Mouse (Mus musculus): Measurements from ENCODE around the gene Inpp5b.
A peak's percentile ranks its signal among the peaks of the same experiment; 100 is the strongest.
"Not testable (repeated sequence)": the region's sequence is repeated elsewhere in the genome, so short reads cannot be mapped to it uniquely, and the experiment has no call there.

Inpp5b gene

GRCm38 (mm10) chr4:124709961-124710446 lies 31.6 kb upstream of the Inpp5b start:
- no peak for DNase-seq (ENCODE audit: inconsistent ontology term)

GRCm38 (mm10) chr4:124710776-124711291 lies 30.8 kb upstream of the Inpp5b start:
- DNase-seq (ENCODE audit: inconsistent ontology term) = no peak

GRCm38 (mm10) chr4:124712618-124713017 lies 29.0 kb upstream of the Inpp5b start:
- DNase-seq (ENCODE audit: inconsistent ontology term) = no peak

GRCm38 (mm10) chr4:124713850-124714249 lies 27.8 kb upstream of the Inpp5b start:
- DNase-seq (ENCODE audit: inconsistent ontology term) = not testable (repeated sequence)

GRCm38 (mm10) chr4:124714545-124715481 lies 26.8 kb upstream of the Inpp5b start, which contains the start of gene Sf3a3:
Sf3a3 (plus strand) TSS chr4:124714776.
- peak; percentile 94 for DNase-seq (ENCODE audit: inconsistent ontology term)

- DNase-seq (ENCODE audit: inconsistent ontology term) = no peak
These were observed 22.5 kb upstream of the Inpp5b start for GRCm38 (mm10) chr4:124719101-124719500.

GRCm38 (mm10) chr4:124726121-124726520 lies 15.5 kb upstream of the Inpp5b start:
- no peak for DNase-seq (ENCODE audit: inconsistent ontology term)

- DNase-seq (ENCODE audit: inconsistent ontology term) = no peak
These were observed 4.7 kb upstream of the Inpp5b start for GRCm38 (mm10) chr4:124736952-124737351.

- no peak for DNase-seq (ENCODE audit: inconsistent ontology term)
These were observed 4.2 kb upstream of the Inpp5b start for GRCm38 (mm10) chr4:124737486-124737885.

GRCm38 (mm10) chr4:124738013-124738412 lies 3.6 kb upstream of the Inpp5b start:
- no peak for DNase-seq (ENCODE audit: inconsistent ontology term)

GRCm38 (mm10) chr4:124738783-124739182 lies 2.9 kb upstream of the Inpp5b start:
- no peak for DNase-seq (ENCODE audit: inconsistent ontology term)

GRCm38 (mm10) chr4:124742839-124743238 lies 1.2 kb downstream of the Inpp5b start:
- DNase-seq (ENCODE audit: inconsistent ontology term) = no peak

- DNase-seq (ENCODE audit: inconsistent ontology term) = no peak
These were observed 4.9 kb downstream of the Inpp5b start for GRCm38 (mm10) chr4:124746577-124746976.

GRCm38 (mm10) chr4:124747851-124748250 lies 6.2 kb downstream of the Inpp5b start:
- DNase-seq (ENCODE audit: inconsistent ontology term) = no peak

GRCm38 (mm10) chr4:124751300-124752250 lies 9.9 kb downstream of the Inpp5b start:
- peak; percentile 96 for DNase-seq (ENCODE audit: inconsistent ontology term)

GRCm38 (mm10) chr4:124752281-124753199 lies 10.9 kb downstream of the Inpp5b start:
- DNase-seq (ENCODE audit: inconsistent ontology term) = no peak

- no peak for DNase-seq (ENCODE audit: inconsistent ontology term)
These were observed 13.9 kb downstream of the Inpp5b start for GRCm38 (mm10) chr4:124755526-124755925.

GRCm38 (mm10) chr4:124759305-124759811 lies 17.7 kb downstream of the Inpp5b start:
- DNase-seq (ENCODE audit: inconsistent ontology term) = no peak

GRCm38 (mm10) chr4:124761201-124761600 lies 19.6 kb downstream of the Inpp5b start:
- DNase-seq (ENCODE audit: inconsistent ontology term) = no peak

GRCm38 (mm10) chr4:124762858-124763452 lies 21.3 kb downstream of the Inpp5b start:
- no peak for DNase-seq (ENCODE audit: inconsistent ontology term)

Data from Muller cell, postnatal 12 days (primary cell).